Mouse (Mus musculus) liver, postnatal 0 days (tissue): Measurements from ENCODE around the gene Fbxo17.

Experiments
- CTCF ChIP-seq: sonication (generic); IDR thresholded peaks from 2 replicates; pipeline ENCODE4 v1.5.1; 2016; ENCODE audit warnings: antibody characterized with exemption, low read depth
- EP300 ChIP-seq: IDR thresholded peaks from 2 replicates; pipeline ENCODE4 v1.6.1; 2016; ENCODE audit warnings: antibody characterized with exemption, low read depth, mild to moderate bottlenecking

DNA sequence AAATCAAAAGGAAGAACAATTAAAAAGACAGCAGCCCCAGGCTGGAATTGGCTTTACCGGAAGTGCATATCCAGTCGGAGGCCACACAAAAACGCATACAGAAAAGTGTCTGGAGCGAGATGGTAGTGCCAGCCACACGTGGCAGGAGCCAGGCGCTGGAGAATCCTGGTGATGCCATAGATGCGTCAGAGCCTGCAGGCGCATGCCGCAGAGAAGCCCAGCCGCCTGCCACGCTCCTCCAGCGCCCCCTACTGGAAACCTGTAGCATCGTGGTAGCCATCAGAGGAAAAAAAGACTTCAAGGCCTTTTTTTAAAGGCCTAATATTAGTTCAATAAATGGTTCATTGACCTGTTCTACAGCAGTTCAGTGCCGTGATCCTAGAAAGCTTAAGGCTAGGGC lies 10.0 kb downstream of the Fbxo17 start:
- peak; percentile 88 for TF ChIP-seq CTCF
- TF ChIP-seq EP300, result no peak
